Mouse (Mus musculus) heart, postnatal 0 days (tissue): ENCODE results near the gene Gm21887. TPM values are rescaled to one million over a fixed set of nuclear protein-coding genes. Genes with fewer than 3 reads are reported as not detected.
A peak's percentile ranks its signal among the peaks of the same experiment; 100 is the strongest.
"Not testable (repeated sequence)": the region's sequence is repeated elsewhere in the genome, so short reads cannot be mapped to it uniquely, and the experiment has no call there.

Source experiments
- ATAC-seq: fragments of 200-750 bp; cut with Nextera tagmentation; 2 replicates; pipeline ENCODE4 v1.8.0; 2017; ENCODE audit warnings: low read depth, moderate number of reproducible peaks, moderate library complexity; ENCODE audit not compliant: insufficient read depth
- DNase-seq: peaks from one replicate; pipeline ENCODE4 v3.0.0-alpha.2; 2016; ENCODE audit warnings: low spot score
- H3K27ac ChIP-seq: fragments of 300-500 bp; sonication (generic); 2 replicates; pipeline ENCODE4 v1.5.1; 2014; ENCODE audit warnings: low read depth, mild to moderate bottlenecking
- H3K27me3 ChIP-seq: fragments of 300-500 bp; sonication (generic); 2 replicates; pipeline ENCODE4 v1.6.1; 2014; ENCODE audit warnings: low read length, mixed read lengths; ENCODE audit not compliant: control insufficient read depth, insufficient read depth
- H3K36me3 ChIP-seq: fragments of 300-500 bp; sonication (generic); replicated peaks from 2 replicates; pipeline ENCODE4 v1.6.1; 2014; ENCODE audit warnings: low read length, mixed read lengths; ENCODE audit not compliant: control insufficient read depth, insufficient read depth
- H3K4me1 ChIP-seq: fragments of 300-500 bp; sonication (generic); 2 replicates; pipeline ENCODE4 v1.6.1; 2014; ENCODE audit warnings: antibody characterized with exemption; ENCODE audit not compliant: control insufficient read depth, insufficient read depth
- H3K4me2 ChIP-seq: fragments of 300-500 bp; sonication (generic); 2 replicates; pipeline ENCODE4 v1.6.1; 2014; ENCODE audit warnings: low read depth, mild to moderate bottlenecking, low read length, moderate library complexity
- H3K4me3 ChIP-seq: fragments of 300-500 bp; sonication (generic); 2 replicates; pipeline ENCODE4 v1.5.1; 2014; ENCODE audit warnings: low read depth, low read length
- H3K9ac ChIP-seq: fragments of 300-500 bp; sonication (generic); replicated peaks from 2 replicates; pipeline ENCODE4 v1.6.1; 2014; ENCODE audit warnings: low read depth, low read length, mixed read lengths
- H3K9me3 ChIP-seq: fragments of 300-500 bp; sonication (generic); replicated peaks from 2 replicates; pipeline ENCODE4 v1.6.1; 2016; ENCODE audit warnings: low read length; ENCODE audit not compliant: control insufficient read depth
- CTCF ChIP-seq: IDR thresholded peaks from 2 replicates; pipeline ENCODE4 v1.5.1; 2016; ENCODE audit warnings: antibody characterized with exemption, control low read depth, low read depth
- EP300 ChIP-seq: IDR thresholded peaks from 2 replicates; pipeline ENCODE4 v1.6.1; 2016; ENCODE audit warnings: antibody characterized with exemption, low read depth
- WGBS: fragments of 180-500 bp; shearing (Covaris S2); extraction: QIAGEN DNeasy Blood & Tissue Kit; methylation state at CpG from one replicate; pipeline ENCODE4 v1.1.7; 2014; 5-methylcytosine and 5-hydroxymethylcytosine counted together
- polyA plus RNA-seq: library from polyadenylated mRNA; unstranded; fragments of >200 nt; fragmentation: Nextera tagmentation; extraction: Ambion mirVana; gene quantifications from 2 replicates; pipeline ENCODE4 v1.2.1, GENCODE M21; 2015
- total RNA-seq: library from RNA; depleted of rRNA; stranded (reverse); fragments of >200 nt; gene quantifications from 2 replicates; pipeline ENCODE4 v1.2.3, GENCODE M21; 2014; ENCODE audit warnings: low replicate concordance; rRNA removed

Gene Gm21887
- total RNA-seq: 0.88 and 16.5 TPM in 2 replicates
- 32.6 and 63.9 TPM in 2 replicates for polyA plus RNA-seq

DNA sequence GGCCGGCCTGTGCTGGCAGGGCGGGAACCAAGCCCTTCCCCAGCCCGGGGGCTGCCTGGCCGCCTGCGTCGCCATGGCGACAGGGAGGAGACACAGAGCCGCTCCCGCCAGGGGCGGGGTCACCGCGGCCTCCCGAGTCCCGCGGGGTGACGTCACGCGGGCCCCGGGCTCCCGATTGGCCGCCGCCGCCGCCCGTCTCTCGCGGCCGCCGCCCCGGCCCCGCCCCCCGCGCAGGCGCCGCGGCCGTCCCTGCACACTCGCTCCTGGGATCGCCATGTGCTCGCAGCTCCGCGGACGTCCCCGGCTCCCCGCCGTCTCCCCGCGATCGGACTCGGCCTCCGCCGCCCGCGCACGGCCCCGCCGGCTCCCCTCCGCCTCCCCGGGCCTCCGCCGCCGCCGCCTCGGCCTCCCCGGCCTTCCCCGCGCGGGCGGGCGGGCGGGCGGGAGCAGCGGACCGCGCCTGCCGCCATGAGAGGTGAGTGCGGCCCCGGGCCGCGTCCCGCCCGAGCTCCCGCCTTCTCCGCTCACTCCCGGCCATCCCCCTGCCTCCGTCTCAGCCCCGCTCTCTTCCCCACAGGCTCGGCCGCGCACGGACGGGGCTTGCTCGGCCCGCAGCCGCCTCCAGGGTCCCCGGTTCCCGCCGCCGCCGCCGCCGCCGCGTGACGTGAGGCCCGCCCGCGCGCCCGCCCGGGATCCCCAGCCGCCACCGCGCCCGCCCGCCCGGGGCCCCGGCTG lies at the start of gene Gm21887:
Gm21887 (plus strand) TSS at position 644 of the 735 bp plus-strand sequence.
- H3K4me2 ChIP-seq: peak within 1 kb of the TSS; percentile 44
- H3K4me3 ChIP-seq: peak within 1 kb of the TSS; percentile 61
- peak within 1 kb of the TSS; percentile 76 for H3K9ac ChIP-seq
- peak; percentile 85 for ATAC-seq
- 0 out of 2 replicates have a peak, but pooled peaks have one; percentile 1 for TF ChIP-seq CTCF
- not testable (repeated sequence) for H3K27me3 ChIP-seq, H3K36me3 ChIP-seq, H3K4me1 ChIP-seq
- H3K9me3 ChIP-seq: peaks cover 30% of the 10 kb centered on the region
- peak; percentile 92 for DNase-seq
- 68% methylated on average over 115 of the region's 118 CpGs for WGBS
- H3K27ac ChIP-seq: peak within 1 kb of the TSS; percentile 73

DNA sequence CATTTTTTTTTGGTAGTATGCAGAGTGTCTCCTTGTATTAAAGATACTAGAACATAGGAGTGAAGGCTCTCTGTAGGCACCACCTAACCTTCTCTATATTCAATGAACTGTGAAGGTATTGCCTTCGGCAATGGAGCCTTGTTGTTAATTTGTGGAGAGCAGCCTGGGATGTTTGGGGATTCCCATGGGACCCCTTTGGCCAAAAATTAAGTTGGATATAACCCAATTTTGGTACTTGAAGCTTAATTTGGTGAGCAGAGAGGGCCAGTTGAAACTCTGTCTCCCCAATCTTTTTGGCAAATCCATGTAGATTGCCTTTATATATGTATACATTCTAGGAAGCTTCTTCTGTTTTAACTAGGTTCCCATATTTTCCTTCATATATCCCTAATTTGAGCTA lies 40.1 kb upstream of the Gm21887 start:
- no peak for DNase-seq
- H3K27ac ChIP-seq: no peak overlapping the region
- no peak overlapping the region for H3K4me3 ChIP-seq
- no peak overlapping the region for H3K9ac ChIP-seq
- no peaks in the 10 kb centered on the region for H3K27me3 ChIP-seq
- H3K4me1 ChIP-seq: no peaks in the 10 kb centered on the region
- no peak for ATAC-seq
- H3K36me3 ChIP-seq: no peaks in the 10 kb centered on the region
- H3K9me3 ChIP-seq: no peaks in the 10 kb centered on the region
- TF ChIP-seq EP300 (no peak), CTCF (no peak)
- H3K4me2 ChIP-seq: no peak overlapping the region
- 79% methylated on average over 1 of the region's 1 CpGs for WGBS

DNA sequence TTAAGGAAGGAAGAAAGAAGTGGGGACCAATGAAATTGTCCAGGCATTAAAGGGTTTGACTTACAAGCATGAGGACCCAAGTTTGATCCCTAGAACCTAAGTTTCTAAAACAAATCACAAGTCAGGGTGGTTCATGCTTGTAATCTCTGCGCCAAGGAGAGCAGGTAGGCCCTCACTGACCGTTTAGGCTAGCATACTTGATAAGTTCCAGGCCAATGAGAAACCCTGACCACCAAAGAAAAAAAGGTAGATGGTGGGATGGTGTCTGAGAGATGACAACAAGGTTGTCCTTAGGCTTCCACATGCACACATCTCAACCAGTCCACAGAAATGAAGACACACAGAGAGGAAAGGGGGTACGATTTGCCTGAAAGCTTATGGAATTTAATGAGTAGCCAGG lies 39.7 kb upstream of the Gm21887 start:
- not testable (repeated sequence) for H3K4me1 ChIP-seq, H3K36me3 ChIP-seq, H3K27ac ChIP-seq, ATAC-seq, H3K27me3 ChIP-seq, H3K9me3 ChIP-seq, H3K4me3 ChIP-seq, H3K4me2 ChIP-seq, H3K9ac ChIP-seq, DNase-seq
- 76% methylated on average over 3 of the region's 3 CpGs for WGBS

DNA sequence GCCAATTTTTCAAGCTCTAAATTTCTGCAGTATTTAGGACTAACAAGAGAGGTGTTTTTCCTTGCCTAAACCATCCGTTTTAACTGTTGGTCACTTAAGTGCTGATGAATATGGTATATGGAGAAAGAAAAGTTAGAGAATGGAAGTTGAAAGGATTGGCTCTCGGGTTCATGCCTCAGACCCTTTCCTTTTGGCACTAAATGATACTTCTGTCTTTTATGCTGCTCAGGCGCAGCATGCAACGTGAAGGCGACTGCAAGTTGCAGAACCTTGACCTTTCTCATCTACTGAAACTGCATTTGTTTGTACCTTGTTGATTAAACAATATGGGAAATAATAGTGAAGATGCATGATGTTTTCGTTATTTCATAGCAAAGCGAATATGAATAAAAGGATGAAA lies 38.9 kb upstream of the Gm21887 start:
- not testable (repeated sequence) for H3K4me1 ChIP-seq
- WGBS: 80% methylated on average over 7 of the region's 7 CpGs
- DNase-seq: peak; percentile 17

DNA sequence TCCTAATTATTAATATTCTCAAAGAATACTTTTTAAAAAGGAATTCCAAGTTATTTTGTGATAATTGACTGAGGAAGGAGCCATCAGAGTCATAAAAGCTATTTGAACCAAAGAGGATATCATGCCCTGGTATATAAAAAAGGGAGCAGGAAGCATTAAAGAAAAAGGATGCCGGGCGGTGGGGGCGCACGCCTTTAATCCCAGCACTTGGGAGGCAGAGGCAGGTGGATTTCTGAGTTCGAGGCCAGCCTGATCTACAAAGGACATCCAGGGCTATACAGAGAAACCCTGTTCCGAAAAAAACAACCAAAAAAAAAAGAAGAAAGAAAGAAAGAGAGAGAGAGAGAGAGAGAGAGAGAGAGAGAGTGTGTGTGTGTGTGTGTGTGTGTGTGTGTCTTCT lies 37.9 kb upstream of the Gm21887 start:
- ATAC-seq, H3K9me3 ChIP-seq, H3K27me3 ChIP-seq, H3K4me3 ChIP-seq, H3K27ac ChIP-seq, DNase-seq, H3K4me1 ChIP-seq, H3K36me3 ChIP-seq, H3K9ac ChIP-seq, H3K4me2 ChIP-seq: not testable (repeated sequence)
- 78% methylated on average over 6 of the region's 6 CpGs for WGBS

More for the DNA sequence above, 38.9 kb upstream of the Gm21887 start:
- H3K4me2 ChIP-seq, H3K4me3 ChIP-seq, H3K9me3 ChIP-seq, H3K36me3 ChIP-seq, ATAC-seq, H3K27me3 ChIP-seq, H3K9ac ChIP-seq, H3K27ac ChIP-seq: not testable (repeated sequence)

DNA sequence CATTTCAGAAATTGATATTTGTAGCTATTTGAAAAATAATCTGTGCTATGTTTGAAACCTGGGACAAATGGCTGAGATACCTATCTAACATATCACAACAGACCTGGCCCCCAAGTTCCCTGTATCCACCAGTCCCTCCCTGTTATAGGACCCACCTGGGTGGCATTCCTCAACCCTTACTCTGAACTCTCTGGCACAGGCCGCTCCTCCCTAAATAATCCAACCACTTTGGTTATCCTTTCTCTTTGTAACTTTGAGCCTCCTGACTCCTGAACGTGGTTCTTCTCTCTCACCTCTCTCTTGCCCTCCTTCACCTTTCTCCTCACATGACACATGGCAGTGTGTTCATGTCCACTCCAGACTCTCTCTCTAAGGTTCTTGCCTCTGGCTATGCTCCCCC lies 37.3 kb upstream of the Gm21887 start:
- peak overlapping the region; percentile 1; the same call in 1 of the 2 replicates for H3K27ac ChIP-seq
- H3K4me2 ChIP-seq, H3K4me1 ChIP-seq, H3K9me3 ChIP-seq, H3K27me3 ChIP-seq, H3K4me3 ChIP-seq, DNase-seq, H3K36me3 ChIP-seq, ATAC-seq, H3K9ac ChIP-seq: not testable (repeated sequence)
- WGBS: 49% methylated on average over 2 of the region's 2 CpGs

DNA sequence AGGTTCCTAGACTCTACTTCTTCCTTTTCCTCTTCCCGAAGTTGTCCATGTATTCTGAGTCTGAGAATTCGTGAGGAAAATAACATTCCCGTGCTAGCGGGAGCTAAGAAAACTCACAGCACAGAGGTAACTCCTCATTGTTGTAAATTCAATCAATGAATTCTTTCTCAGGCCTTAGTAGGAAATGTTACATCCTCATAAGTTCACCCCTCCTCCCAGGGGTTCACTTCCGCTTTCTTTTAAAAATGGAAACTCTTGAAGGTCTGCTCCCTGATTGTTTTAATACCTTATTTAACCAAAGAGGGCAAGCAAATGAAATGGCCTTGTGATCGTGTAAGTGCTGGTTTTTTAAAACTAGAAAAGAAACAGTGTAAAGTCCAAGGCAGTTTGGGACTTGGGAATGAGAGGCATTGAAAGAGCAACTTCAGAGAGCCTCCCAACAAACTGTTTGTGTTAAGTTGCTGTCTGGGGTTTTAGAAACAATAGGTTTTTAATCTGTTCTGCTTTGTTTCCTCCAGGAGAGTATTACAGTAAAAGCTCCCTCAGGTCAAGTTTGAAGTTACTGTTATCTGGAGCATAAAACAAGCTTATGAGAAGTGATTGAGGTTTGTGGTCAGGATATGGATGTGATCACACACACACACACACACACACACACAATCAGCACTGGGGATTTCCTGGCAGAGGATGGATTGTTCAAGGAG lies 36.5 kb upstream of the Gm21887 start:
- not testable (repeated sequence) for H3K27me3 ChIP-seq, ATAC-seq, H3K9me3 ChIP-seq, H3K4me1 ChIP-seq, H3K27ac ChIP-seq, H3K36me3 ChIP-seq, H3K4me2 ChIP-seq, H3K4me3 ChIP-seq, H3K9ac ChIP-seq
- WGBS: 56% methylated on average over 6 of the region's 6 CpGs
- peak; percentile 9 for DNase-seq

DNA sequence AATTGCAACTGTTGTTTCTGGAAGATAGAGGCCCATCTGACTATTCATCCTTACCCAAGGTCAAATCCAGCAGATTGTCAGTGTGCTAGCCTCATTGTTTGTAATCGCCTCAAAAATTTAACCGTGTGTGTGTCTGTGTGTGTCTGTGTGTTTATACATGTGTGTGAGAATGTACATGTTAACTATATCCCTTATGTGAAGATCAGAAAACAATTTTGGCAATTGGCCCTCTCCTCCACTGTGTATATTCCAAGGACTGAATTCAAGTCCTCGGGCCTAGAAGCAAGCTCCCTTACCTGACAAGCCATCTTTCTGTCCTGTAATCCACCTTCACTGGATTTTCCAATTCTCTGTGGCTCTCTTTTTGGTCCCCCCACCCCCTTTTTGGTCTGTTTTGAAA lies 35.7 kb upstream of the Gm21887 start:
- WGBS: 62% methylated on average over 3 of the region's 3 CpGs
- not testable (repeated sequence) for H3K9me3 ChIP-seq

More for the DNA sequence above, 35.7 kb upstream of the Gm21887 start:
- H3K4me2 ChIP-seq, DNase-seq, H3K36me3 ChIP-seq, H3K27me3 ChIP-seq, H3K4me1 ChIP-seq, H3K27ac ChIP-seq, H3K4me3 ChIP-seq, H3K9ac ChIP-seq, ATAC-seq: not testable (repeated sequence)
